Mouse (Mus musculus) urinary bladder, adult 18-20 months (tissue): Measurements from ENCODE around the gene 4930404H24Rik.
"Not testable (repeated sequence)": the region's sequence is repeated elsewhere in the genome, so short reads cannot be mapped to it uniquely, and the experiment has no call there.

Experiments
- DNase-seq, 2 experiments: peaks; one replicate each; pipeline ENCODE4 v3.0.0; 2022; ENCODE audit warnings: low spot score in 2 of 2, mixed read lengths in 2 of 2

4930404H24Rik gene

DNA sequence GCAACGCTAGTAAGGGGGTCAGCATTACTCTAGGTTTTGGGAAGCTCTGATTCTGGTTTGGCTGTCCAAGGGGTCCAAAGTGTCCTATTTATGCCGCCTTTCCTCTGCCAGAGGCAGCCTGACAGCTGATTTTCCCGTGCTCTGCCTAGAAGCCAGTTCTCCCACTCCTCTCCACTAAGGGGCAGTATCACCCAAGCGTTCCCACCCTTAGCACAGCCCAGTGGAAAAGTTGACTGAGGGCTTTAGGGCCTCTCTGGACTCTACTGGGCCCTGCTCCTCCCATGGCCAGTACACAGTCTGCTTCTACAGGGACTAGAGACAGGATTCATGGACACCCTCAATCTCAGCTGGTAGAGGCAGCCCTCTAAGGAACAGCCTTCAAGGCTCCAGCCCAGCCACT lies 14.0 kb upstream of the 4930404H24Rik start:
- peak; percentile 40 to 50 for DNase-seq

DNA sequence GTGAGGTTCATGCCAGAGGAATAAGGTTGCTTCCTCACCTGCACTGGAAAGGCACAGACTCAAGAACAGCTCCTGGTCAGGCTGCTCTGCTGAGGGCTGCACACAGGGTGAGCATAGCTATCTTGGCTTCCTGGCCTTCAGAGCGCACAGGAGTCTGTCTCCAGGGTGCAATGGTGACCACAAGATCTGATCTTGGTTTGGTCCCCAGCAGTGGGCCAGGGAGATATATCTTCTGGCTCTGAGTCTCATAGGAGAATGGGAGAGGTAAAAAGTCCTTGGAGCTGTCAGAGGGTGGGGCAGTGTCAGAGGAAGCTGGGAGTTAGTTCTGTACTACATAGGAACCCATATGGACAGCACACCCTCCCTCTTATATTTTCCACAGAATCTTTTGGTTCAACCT lies 13.1 kb upstream of the 4930404H24Rik start:
- no peak for DNase-seq

DNA sequence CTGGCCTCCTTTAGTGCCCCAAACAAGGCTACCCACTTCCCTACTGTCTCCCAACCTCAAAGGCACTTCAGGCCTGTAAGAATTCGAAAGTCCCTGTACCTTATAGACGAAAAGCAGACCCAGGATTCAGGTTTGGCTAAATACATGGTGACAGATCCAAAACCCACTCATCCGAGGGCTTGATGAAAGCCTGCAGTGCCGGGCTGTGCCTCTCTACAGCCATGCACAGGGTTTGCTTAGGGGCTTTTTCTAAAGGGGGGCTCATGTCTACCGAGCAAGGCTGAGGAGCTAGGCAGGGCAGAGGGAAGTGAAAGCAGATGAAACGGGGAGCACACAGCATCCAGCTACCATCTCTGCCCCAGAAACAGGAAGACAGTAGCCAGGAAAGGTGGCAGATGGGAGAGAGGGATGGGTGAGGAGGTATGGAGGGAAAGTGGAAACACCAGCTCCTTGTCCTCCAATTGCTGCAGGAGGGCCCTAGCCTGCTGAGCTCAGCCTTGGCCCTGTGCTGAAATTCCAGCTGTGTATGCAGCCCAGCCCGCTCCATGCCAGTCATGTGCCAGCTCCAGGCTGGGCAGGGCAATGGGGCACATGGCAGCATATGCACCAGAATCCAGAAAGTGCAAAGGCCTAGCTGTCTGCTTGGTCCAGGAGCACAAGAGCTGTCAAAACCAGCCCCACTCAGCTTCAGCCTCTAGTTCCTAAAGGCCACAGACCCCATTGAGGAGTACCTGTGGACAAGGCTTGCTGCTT lies 11.3 kb upstream of the 4930404H24Rik start:
- DNase-seq = no peak

DNA sequence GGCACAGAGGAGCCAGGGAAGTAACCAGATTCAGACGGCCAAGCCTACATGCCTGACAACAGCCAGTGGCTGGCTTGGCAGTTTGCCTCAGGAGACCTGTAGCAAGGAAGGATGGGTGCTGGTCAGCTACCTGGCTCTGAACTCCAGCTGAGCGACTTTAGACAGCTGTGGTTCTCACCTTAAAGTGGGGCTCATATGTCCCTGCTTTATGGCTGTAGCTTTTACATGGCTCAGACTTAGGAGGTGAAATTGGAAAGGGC lies 10.8 kb upstream of the 4930404H24Rik start:
- DNase-seq = no peak

DNA sequence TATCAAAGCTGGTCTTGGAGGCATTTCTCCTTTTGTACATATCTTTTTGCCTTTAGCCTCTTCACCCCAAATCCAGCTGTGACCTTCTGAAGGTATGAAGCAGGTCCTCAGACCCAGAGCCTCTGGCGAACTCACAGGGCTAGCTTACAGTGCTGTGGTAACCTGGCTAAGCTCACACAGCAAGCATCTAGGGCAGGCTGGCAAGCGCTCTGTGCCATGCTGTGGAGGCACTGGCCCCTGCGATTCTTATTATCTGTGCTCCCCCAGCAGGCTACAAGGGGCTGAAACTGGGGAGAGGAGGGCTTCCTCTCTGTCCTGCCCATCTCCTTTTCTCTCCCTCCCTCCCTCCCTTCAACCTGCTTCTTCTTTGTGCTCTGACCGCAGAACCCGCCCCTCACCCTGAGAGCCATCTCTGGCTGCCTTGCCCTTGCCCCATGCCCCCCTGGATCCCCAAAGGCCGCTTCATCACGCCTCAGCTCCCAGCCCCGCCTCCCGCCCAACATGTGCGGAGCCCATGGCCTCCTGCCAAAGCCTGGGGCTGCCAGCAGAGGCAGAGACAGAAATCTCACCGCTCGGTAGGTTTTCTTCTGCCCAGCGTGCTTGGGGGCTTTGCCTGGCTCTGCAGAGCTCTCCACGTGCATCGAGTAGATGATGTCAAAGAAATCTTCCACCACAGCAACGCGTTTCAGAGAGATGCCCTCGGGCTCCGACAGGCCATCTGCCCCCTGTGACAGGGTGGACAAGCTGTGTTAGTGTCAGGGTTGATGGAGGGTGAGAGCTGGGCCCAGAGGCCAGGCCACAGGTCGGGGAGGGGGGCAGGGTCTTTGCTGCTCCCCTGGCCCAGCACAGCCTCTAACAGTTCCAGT lies 9.2 kb upstream of the 4930404H24Rik start:
- DNase-seq = no peak

DNA sequence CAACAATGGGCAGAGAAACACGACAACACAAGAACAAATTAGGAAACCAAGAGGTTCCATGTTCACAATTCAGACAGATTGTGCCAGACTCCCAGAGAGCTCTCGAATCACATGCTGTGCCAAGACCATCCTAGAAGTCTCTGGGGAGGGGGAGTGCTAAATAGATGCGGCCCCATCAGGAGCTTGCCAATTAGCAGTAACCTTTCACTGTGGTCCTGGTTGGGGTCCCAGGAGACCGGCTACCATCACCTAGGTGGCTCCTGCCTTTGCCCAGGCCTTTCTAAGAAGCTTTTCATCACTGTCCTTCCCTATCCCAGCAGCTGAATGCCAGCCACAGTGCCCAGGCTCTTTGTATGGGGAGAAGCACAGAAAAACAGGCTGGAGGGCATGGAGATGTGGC lies 8.5 kb upstream of the 4930404H24Rik start:
- DNase-seq = no peak

DNA sequence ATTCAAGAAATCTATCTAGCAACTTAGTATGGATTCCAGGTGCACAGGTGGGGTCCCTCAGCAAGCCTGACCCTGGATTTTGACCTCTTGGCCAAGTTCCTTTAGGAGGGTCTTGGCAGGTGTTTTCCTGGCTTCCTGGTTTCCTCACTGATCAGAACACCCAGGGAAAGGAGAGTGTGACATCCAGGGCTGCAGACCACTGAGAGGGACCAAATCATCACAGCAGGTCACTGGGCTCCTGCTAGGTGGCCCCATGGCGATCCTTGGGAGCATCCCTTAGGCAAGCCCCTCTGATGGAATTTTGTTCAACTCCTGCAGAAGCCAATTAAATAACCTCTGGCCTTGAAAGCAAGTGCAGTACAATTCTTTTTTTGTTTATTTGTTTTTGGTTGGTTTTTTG lies 2.5 kb upstream of the 4930404H24Rik start:
- DNase-seq = no peak

DNA sequence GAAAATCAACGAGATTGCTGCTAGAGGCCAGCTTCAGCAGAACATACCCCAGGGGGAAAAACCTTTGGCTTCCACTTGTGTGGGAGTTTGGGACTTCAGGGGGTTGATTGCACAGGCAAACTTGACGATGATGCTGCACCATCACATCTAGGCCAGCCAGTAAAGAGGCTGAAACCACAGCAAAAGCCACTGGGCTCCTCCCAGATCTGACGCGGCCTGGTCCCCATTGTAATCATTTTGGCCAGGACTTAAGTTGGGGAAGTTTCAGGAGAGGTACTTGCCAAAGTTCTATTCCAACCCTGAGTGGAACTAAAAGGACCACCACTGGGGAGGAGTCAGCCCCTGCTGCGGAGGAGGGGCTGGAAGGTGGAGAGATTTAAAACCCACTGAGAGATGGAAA lies 1.6 kb upstream of the 4930404H24Rik start:
- DNase-seq = no peak

DNA sequence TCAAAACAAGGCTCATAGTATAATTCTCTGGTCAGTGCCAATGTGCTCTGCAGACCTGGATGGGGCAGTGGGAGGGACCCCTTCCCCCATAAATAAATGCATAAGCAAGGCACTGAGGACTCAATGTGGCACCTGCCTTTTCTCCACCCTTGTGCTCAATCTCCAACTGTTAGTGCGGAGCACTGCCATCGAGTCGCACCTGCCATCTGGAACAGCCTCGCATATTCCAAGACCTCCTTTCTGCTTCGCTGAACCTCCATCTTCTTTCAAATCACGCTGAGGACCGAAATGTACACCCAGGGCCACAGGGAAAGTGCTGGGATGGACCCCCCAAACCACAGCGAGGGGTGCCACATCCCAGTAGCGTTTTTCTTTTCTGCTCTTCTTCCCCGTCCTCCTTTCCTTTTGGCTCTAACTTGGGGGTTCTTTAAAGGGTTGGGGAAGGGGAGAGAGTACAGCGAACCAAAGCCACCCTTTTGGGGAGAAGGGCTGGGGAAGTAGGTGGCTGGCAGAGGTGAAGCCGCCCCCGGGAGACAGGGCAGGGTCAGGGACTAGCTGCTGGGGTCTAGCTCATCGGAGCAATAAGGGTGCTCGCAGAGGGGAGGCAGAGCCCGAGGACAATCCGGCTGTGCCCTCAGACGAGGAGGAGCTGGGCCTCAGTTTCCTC lies 945 bp upstream of the 4930404H24Rik start:
- DNase-seq = no peak

DNA sequence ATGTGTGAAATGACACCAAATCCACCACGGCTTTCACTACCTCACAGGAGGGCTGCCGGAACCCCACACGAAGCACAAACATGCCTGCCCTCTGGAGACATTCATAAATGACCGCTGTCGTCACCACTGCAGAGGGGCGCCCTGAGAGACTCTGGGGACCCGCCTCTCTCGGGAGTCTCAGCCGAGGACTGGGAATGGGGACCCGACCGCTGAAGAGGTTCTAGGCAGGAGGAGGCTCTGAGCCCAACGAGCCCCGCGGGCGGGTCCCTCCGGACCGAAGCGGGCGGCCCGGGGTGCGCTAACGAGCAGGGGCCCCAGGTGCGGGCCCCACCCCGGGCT lies 442 bp upstream of the 4930404H24Rik start:
- DNase-seq = no peak

DNA sequence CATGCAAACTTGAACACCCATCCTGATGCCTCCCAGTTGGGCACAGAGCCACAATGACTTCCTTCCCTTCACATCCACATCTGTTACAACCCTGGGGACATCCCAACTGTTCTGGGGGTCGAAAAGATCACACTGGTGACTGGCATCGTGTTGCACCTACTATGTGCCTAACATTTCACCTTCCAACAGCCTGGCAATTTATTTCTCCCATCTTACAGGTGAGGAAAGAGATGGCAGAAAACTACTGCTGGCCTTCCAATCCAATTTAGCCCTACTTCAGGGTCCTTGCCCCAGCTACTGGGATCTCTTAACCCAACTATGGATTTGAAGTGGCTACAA lies 772 bp downstream of the 4930404H24Rik start:
- no peak for DNase-seq

DNA sequence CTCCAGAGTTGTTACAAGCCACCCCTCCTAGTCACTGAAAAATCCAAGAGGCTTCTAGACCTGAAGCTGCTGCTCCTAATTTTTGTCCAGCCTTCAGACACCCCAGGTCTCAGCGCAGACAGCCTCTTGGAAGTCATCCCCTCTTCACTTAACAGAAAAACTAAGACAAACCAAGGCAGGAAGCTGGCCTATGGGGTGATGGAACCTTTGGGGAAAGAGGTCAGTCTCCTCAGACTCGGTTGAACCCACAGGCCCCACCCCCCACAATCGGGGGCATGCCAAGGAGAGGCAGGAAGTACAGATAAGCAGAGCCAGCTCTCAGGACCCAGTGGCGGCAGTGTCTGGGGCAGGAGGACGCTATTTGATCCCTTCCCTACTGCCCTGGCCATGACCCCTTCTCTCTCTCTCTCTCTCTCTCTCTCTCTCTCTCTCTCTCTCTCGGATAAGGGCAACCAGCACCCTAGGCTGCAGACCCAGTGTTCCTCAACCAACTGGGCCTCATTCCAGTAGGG lies 1.2 kb downstream of the 4930404H24Rik start:
- DNase-seq = peak in 1 of 2 experiments; percentile 52

DNA sequence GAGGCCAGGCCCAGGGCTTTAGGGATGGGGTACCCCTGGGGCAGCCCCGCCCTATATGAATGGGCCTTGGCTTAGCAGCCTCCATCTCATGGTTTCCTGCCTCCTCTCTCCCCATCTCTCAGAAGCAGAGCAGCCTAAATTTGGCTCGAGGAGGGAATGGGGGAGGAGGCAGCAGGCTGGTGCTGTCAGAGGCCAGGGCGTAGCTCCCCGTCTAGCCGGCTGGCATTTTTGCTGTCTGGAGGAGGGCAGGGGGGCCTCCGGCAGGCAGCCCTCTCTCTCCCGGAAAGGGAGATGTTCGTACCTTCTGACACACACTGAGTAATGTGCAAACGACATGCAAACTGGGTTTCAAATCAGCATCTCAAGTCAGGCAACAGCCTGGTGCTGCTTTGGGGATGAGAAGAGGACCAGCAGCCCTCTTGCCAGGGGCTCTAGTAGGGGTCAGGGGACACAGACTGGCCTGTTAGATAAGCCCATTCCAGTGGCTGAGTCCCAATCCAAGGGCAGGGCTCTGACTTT lies 1.8 kb downstream of the 4930404H24Rik start:
- DNase-seq = peak; percentile 45 to 62

DNA sequence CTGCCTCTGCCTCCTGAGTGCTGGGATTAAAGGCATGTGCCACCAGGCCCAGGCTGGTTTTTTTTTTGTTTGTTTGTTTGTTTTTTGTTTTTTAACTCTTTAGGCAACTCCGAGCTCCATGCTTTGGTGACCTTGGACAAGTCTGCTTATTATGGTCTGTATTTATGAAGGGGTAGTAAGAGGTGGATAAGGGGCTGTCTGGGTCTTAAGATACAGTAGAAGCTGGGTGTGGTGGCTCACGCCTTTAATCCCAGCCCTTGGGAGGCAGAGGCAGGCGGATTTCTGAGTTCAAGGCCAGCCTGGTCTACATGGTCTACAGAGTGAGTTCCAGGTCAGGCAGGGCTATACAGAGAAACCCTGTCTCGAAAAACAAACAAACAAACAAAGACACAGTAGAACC lies 2.8 kb downstream of the 4930404H24Rik start:
- not testable (repeated sequence) for DNase-seq

DNA sequence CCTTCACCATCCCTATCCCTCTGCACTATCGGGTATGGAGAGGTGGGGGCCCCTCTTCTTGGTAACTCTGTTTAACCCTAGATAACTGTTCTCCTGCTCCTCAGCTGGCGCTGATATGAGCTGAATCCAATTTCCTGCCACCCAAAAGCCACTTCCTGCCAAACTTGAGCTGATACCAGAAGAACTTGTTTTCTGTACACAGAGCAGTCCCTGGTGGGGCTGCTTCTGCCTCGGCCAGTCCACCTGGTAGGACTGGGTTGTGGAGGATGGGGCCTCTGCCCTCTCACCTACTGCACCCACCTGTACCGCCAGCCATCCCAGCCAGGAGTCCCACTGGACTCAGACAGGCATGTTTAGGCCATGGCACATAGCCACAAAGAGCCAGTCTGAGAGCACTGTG lies 3.2 kb downstream of the 4930404H24Rik start:
- peak; percentile 55 to 83 for DNase-seq

DNA sequence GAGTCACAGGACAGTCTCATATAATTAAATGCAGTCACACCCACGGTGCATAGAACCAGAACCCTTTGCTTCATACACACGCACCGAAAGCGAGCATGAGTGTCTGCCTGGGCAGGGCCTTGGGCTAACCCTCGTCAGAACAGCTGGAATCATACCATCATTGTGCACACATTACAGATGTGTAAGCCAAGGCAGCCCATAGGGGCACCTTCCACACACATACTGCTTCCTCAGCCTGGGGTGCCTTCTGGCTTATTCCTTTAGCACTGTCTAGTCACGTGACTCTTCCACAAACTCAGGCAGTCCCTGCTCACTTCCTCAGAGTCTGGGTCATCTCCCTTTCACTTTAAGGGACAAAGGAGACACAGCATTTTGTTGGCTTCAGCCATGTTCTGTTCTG lies 3.7 kb downstream of the 4930404H24Rik start:
- DNase-seq = no peak

DNA sequence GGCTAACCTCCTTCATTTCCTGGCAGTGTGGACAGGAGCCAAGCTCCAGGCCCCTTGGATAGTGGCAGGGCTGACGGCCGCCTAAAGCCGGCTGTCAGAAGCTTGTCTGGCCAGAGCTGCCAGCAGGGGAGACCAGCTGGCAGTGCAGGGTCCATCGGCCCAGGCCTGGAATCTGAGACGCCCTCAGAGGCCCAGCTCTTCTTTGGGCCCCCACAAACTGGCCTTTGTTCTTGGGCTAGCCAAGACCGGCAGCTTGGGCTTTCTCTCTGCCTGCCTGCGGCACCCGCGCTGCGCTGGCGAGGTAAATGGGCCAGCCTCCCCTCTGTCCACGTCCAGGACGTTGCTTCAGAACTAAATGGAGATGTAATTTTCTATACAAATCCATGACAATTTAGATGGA lies 4.3 kb downstream of the 4930404H24Rik start:
- DNase-seq = no peak

DNA sequence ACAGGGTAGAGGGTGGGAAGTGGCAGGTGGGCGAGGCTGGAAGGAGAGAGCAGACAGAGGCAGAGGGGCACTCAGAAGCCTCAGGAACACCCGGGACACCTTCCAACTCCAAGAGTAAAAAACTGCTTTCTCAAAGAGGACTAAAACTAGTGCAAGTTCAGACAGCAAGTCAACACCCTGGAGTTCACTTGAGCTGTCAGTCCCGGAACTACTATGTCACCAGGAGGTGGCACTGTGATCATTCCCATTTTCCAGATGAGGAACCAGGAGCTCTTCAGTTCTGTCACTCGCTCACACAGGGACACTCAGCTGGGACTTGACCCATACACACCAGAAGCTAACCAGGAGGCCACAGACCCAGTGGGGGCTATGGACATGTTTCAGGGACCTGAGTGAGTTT lies 6.6 kb downstream of the 4930404H24Rik start:
- DNase-seq = no peak

DNA sequence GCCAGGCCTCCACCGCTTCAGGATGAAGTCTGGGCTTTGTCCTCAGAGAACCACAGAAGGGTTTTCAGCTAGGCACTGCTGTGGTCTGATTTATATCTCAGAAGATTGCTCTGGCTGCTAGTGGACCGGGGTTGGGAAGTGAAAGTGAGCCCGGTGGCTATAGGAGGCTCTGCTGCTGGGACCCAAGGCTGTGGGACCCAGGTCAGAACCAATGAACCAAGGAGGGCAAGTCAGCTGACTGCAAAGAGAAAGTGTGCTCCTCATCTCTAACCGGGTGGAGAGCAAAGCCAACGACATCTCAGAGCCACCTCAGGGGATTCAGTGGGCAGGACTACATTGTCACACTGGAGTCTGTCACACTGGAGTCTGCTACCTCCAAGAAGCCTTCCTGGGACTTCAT lies 13.8 kb downstream of the 4930404H24Rik start:
- DNase-seq = no peak

DNA sequence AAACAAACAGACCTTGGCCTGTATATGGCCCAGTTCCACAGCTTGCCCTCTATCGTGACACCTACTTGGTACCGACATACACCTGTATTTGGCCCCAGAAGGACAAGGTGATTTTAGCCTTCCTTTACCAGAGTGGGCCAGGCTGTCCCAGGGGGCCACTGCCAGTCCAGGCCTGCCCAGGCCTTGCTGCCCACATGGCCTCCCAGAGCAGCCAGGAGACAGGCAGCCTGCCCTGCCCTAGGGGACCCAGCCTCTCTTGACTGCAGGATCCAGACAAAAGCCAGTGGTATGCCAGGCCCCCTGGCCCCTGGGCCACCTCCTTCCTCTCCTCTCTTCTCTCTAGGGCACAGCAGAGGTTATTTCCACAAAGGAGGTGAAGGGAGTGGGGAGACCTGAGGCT lies 15.4 kb downstream of the 4930404H24Rik start:
- DNase-seq = no peak

DNA sequence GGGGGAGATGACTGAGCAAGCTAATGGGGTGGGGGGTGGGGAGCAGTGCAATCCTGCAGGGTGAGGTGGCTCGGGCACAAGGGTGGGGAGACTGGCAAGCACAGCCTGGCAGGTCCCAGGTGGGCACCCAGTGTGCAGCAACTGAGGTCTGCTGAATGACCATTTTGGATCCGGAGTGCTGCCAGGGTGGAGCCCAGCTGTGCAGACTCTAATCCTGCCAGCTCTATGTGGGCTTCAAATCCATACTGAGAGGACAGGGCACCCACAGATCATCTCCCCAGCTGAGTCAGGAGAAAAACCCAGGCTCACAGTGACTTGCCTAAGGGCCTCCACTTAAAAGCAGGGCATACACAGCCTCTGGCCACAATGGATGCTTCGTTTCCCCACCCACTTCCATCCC lies 15.8 kb downstream of the 4930404H24Rik start:
- no peak for DNase-seq

DNA sequence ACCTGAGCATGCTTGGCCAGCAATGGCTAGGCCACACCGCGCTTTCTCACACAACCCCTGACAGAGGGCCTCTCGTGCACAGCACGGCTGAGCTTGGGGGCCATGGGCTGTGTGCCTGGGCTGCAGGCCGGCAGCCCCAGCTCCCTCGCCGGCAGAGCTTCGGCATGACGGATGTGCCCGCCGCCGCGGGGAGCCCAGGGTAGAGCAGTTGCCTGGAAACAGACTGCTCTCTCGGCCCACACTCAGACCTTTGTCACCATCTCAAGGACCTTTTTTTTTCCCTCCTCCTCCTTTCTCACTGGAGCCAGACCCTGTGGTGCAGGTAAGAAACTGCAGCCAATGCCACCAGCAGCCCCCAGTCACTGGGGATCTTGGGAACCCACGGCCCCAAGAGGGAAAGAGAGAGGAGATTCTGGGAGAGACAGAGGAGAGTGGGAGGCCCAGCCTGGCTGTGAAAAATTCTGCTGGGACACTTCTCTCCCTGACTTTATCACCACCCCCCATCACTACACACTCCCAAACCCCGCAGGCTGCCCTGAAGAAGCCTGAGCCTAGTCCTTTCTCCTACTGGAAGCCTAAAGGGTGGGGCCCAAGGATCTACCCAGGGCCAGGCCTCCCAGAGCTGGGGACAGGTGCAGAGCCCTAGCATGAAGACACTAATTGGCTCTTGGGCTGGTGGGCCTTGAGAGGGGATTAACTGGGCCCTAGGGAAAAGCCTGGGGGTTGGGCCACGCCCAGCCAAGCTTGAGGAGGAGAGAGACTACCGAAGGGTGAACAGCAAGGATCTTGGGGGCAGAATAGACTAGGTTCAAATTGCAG lies 16.8 kb downstream of the 4930404H24Rik start:
- no peak for DNase-seq
